8 mouse cellular contexts compared by ENCODE assay signal in the genomic region with DNA sequence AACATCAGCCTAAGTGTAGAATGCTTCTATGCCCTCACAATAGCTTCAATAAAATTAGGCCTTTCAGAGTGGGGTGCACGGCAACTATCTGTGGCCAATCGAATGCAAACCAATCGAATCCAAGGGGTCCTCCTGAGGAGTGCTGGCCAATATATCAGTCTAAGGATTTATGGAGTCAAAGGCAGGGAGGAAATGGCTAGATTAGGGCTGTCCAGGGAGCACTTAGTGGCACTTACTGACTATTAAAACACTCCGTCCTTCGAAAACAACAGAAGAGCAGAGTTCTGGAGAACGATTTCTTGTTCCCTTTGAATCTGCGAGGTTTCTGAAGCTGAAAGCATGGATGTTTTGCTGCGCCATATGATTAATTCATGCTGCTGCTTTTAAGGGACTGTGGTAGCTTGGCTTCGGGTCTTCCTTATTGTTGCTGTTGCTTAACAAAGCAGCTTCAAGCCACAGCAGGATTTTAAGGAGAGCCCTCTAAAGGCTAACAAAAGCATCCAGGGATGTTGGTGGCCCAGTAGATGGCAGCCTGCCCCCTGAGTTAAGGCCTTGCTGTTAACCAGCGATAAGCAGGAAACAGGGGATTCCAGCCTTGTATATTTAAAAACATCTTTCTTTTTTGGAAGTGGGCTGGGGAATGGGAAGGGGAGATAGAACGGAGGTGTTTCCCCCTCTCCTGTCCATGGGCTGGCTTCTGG.
DNase-seq lines count a peak whose midpoint lies in the region; ATAC-seq and TF ChIP-seq lines count a peak whose summit lies in the region.

No protein-coding gene starts in this region.

- no peaks in the 10 kb centered on the region for H3K27me3 ChIP-seq in hindbrain, embryonic 14.5 days (ENCODE audit: control insufficient read depth, insufficient read depth, low read length)
- H3K27me3 ChIP-seq in limb, embryonic 14.5 days (ENCODE audit: control insufficient read depth, insufficient read depth, low read length): no peaks in the 10 kb centered on the region
- H3K27me3 ChIP-seq in thymus, adult 2 months (ENCODE audit: control insufficient read depth, insufficient read depth, low read length): no peaks in the 10 kb centered on the region

- H3K36me3 ChIP-seq in hindbrain, embryonic 14.5 days (replicated peaks; ENCODE audit: control insufficient read depth, insufficient read depth): no peaks in the 10 kb centered on the region
- H3K36me3 ChIP-seq in limb, embryonic 14.5 days (ENCODE audit: control insufficient read depth, insufficient read depth, low read length): no peaks in the 10 kb centered on the region
- no peaks in the 10 kb centered on the region for H3K36me3 ChIP-seq in thymus, adult 2 months (ENCODE audit: control insufficient read depth, insufficient read depth, low read length)

- H3K9ac ChIP-seq in hindbrain, embryonic 14.5 days: no peak overlapping the region
- peak overlapping the region; percentile 41; the same call in 1 of the 2 replicates for H3K9ac ChIP-seq in limb, embryonic 14.5 days (ENCODE audit: low read depth, low read length, severe bottlenecking)

- no peak for TF ChIP-seq POLR2A in limb, embryonic 14.5 days (IDR thresholded peaks at IDR 0.05; ENCODE audit: borderline replicate concordance, extremely low read depth, insufficient read depth, insufficient read length)
- no peak for TF ChIP-seq POLR2A in thymus, adult 2 months (IDR thresholded peaks at IDR 0.05; ENCODE audit: control insufficient read depth, extremely low read depth, insufficient read depth, low read length, poor library complexity)

- DNase-seq in cerebellum, adult 18-20 months: peak; percentile 10 to 18
- DNase-seq in cerebellum, adult 8-10 months: no peak
- peak; percentile 4 for DNase-seq in ovary, postnatal 10 days (ENCODE audit: low spot score)
- no peak for DNase-seq in ovary, adult 18-20 months (ENCODE audit: low spot score)
- peak; percentile 79 for DNase-seq in hindbrain, embryonic 14.5 days (ENCODE audit: low spot score)
- peak; percentile 74 for DNase-seq in limb, embryonic 14.5 days (ENCODE audit: low spot score)
- peak; percentile 20 for DNase-seq in right cerebral cortex, adult 18-20 months
- DNase-seq in thymus, adult 2 months: no peak

- H3K4me2 ChIP-seq in hindbrain, embryonic 14.5 days (replicated peaks): no peak overlapping the region
- H3K4me2 ChIP-seq in limb, embryonic 14.5 days (replicated peaks; ENCODE audit: low read depth, low read length, severe bottlenecking): peak overlapping the region; percentile 39

- H3K4me3 ChIP-seq in hindbrain, embryonic 14.5 days (replicated peaks; ENCODE audit: low read length): no peak overlapping the region
- H3K4me3 ChIP-seq in limb, embryonic 14.5 days (replicated peaks; ENCODE audit: low read length): peak overlapping the region; percentile 9; the same call in 1 of the 2 replicates
- H3K4me3 ChIP-seq in thymus, adult 2 months (ENCODE audit: control insufficient read depth, insufficient read depth, low read length): no peak overlapping the region

- TF ChIP-seq CTCF in thymus, adult 2 months (IDR thresholded peaks at IDR 0.05; ENCODE audit: borderline replicate concordance, control insufficient read depth, extremely low read depth, insufficient read depth, low read length, poor library complexity): no peak

- 45% methylated on average over 11 of the region's 11 CpGs for WGBS in hindbrain, embryonic 14.5 days
- WGBS in limb, embryonic 14.5 days: 24% methylated on average over 11 of the region's 11 CpGs
- 74% methylated on average over 11 of the region's 11 CpGs for WGBS in thymus, adult 2 months

- no peaks in the 10 kb centered on the region for H3K9me3 ChIP-seq in hindbrain, embryonic 14.5 days (ENCODE audit: control insufficient read depth, low read length)
- no peaks in the 10 kb centered on the region for H3K9me3 ChIP-seq in limb, embryonic 14.5 days (ENCODE audit: control insufficient read depth, low read length)

- peak; percentile 48; the same call in 1 of the 2 replicates for ATAC-seq in hindbrain, embryonic 14.5 days (ENCODE audit: low FRiP score)
- no peak for ATAC-seq in limb, embryonic 14.5 days (ENCODE audit: low FRiP score, low read depth)

- H3K27ac ChIP-seq in hindbrain, embryonic 14.5 days: peak overlapping the region; percentile 44; the same call in 1 of the 2 replicates
- no peak overlapping the region; the same call in 1 of the 2 replicates for H3K27ac ChIP-seq in limb, embryonic 14.5 days (replicated peaks; ENCODE audit: low read depth, low read length)
- no peak overlapping the region for H3K27ac ChIP-seq in thymus, adult 2 months (ENCODE audit: control insufficient read depth, insufficient read depth, low read length)

- no peaks in the 10 kb centered on the region; the same call in 1 of the 2 replicates for H3K4me1 ChIP-seq in hindbrain, embryonic 14.5 days (replicated peaks; ENCODE audit: control insufficient read depth, insufficient read depth, low read length)
- H3K4me1 ChIP-seq in limb, embryonic 14.5 days (ENCODE audit: control insufficient read depth, insufficient read depth, low read length): peaks cover 12% of the 10 kb centered on the region
- no peaks in the 10 kb centered on the region for H3K4me1 ChIP-seq in thymus, adult 2 months (replicated peaks; ENCODE audit: control insufficient read depth, insufficient read depth, low read length)

Comparison
In these comparisons a context has a peak if more than half of its experiments do, and no peak if none do; other contexts are left out.
1. DNase-seq: peak in cerebellum, adult 18-20 months (2 of 2), ovary, postnatal 10 days (single experiment), hindbrain, embryonic 14.5 days (single experiment), limb, embryonic 14.5 days (single experiment) and right cerebral cortex, adult 18-20 months (single experiment); none in cerebellum, adult 8-10 months (single experiment), ovary, adult 18-20 months (single experiment) and thymus, adult 2 months (single experiment).